Mouse (Mus musculus) kidney, embryonic 14.5 days (tissue): ENCODE results near the gene Olfr1308. TPM values are rescaled to one million over a fixed set of nuclear protein-coding genes. Genes with fewer than 3 reads are reported as not detected.

Experiments used
- ATAC-seq: fragments of 200-750 bp; cut with Nextera tagmentation; 2 replicates; pipeline ENCODE4 v1.8.0; 2017; ENCODE audit warnings: moderate number of reproducible peaks, mild to moderate bottlenecking, moderate TSS enrichment, moderate library complexity; ENCODE audit not compliant: low FRiP score, low TSS enrichment
- H3K27ac ChIP-seq: fragments of 300-500 bp; sonication (generic); 2 replicates; pipeline ENCODE4 v1.5.1; 2014; ENCODE audit warnings: low read depth, mild to moderate bottlenecking, low read length, moderate library complexity, mixed read lengths
- H3K27me3 ChIP-seq: fragments of 300-500 bp; sonication (generic); 2 replicates; pipeline ENCODE4 v1.6.1; 2014; ENCODE audit warnings: mild to moderate bottlenecking, low read length; ENCODE audit not compliant: control insufficient read depth, insufficient read depth
- H3K36me3 ChIP-seq: fragments of 300-500 bp; sonication (generic); 2 replicates; pipeline ENCODE4 v1.6.1; 2014; ENCODE audit warnings: low read length, mixed read lengths; ENCODE audit not compliant: control insufficient read depth, insufficient read depth
- H3K4me1 ChIP-seq: fragments of 300-500 bp; sonication (generic); 2 replicates; pipeline ENCODE4 v1.6.1; 2014; ENCODE audit warnings: low read length, mixed read lengths; ENCODE audit not compliant: control insufficient read depth, insufficient read depth
- H3K4me2 ChIP-seq: fragments of 300-500 bp; sonication (generic); replicated peaks from 2 replicates; pipeline ENCODE4 v1.6.1; 2014; ENCODE audit warnings: low read depth, mild to moderate bottlenecking, low read length
- H3K4me3 ChIP-seq: fragments of 300-500 bp; sonication (generic); 2 replicates; pipeline ENCODE4 v1.5.1; 2014; ENCODE audit warnings: mild to moderate bottlenecking, low read length
- H3K9ac ChIP-seq: fragments of 300-500 bp; sonication (generic); 2 replicates; pipeline ENCODE4 v1.6.1; 2014; ENCODE audit warnings: low read depth, mild to moderate bottlenecking, low read length, moderate library complexity
- H3K9me3 ChIP-seq: fragments of 300-500 bp; sonication (generic); 2 replicates; pipeline ENCODE4 v1.6.1; 2016; ENCODE audit warnings: low read length; ENCODE audit not compliant: control insufficient read depth
- WGBS: fragments of 180-500 bp; shearing (Covaris S2); extraction: QIAGEN DNeasy Blood & Tissue Kit; methylation state at CpG from one replicate; pipeline ENCODE4 v1.1.7; 2014; 5-methylcytosine and 5-hydroxymethylcytosine counted together
- polyA plus RNA-seq: library from polyadenylated mRNA; unstranded; fragments of >200 nt; fragmentation: Nextera tagmentation; extraction: Ambion mirVana; gene quantifications from 2 replicates; pipeline ENCODE4 v1.2.1, GENCODE M21; 2014

Olfr1308 gene
- not detected in 2 replicates for polyA plus RNA-seq

- Histone ChIP-seq H3K27me3 (no peaks in the 10 kb centered on the region), H3K4me1 (no peaks in the 10 kb centered on the region), H3K9ac (no peak within 1 kb of the TSS), H3K9me3 (no peaks in the 10 kb centered on the region), H3K27ac (no peak within 1 kb of the TSS), H3K4me3 (no peak within 1 kb of the TSS), H3K36me3 (no peaks in the 10 kb centered on the region), H3K4me2 (no peak within 1 kb of the TSS)
- WGBS: 67% methylated on average over 1 of the region's 1 CpGs
- ATAC-seq: no peak
Measured at GRCm38 (mm10) chr2:111964844-111965243, at the start of gene Olfr1308. Gene Olfr1308, minus strand, starts transcription at chr2:111964944.

- Histone ChIP-seq H3K9me3 (no peaks in the 10 kb centered on the region), H3K4me2 (no peak within 1 kb of the TSS), H3K27ac (no peak within 1 kb of the TSS), H3K9ac (no peak within 1 kb of the TSS), H3K27me3 (no peaks in the 10 kb centered on the region), H3K4me3 (no peak within 1 kb of the TSS), H3K36me3 (no peaks in the 10 kb centered on the region), H3K4me1 (no peaks in the 10 kb centered on the region)
- no peak for ATAC-seq
Measured at GRCm38 (mm10) chr2:112012608-112013007, 47.9 kb upstream of the Olfr1308 start, which contains the start of gene Olfr1310. Gene Olfr1310, minus strand, starts transcription at chr2:112012708.

GRCm38 (mm10) chr2:111990181-111990580, 25.4 kb upstream of the Olfr1308 start, which contains the start of gene Olfr1309:
Gene Olfr1309, minus strand, starts transcription at chr2:111990281.
- H3K4me1 ChIP-seq: no peaks in the 10 kb centered on the region
- H3K9ac ChIP-seq: no peak within 1 kb of the TSS
- no peaks in the 10 kb centered on the region for H3K9me3 ChIP-seq
- no peaks in the 10 kb centered on the region for H3K36me3 ChIP-seq
- H3K4me3 ChIP-seq: no peak within 1 kb of the TSS
- 64% methylated on average over 1 of the region's 1 CpGs for WGBS
- H3K27me3 ChIP-seq: no peaks in the 10 kb centered on the region
- no peak for ATAC-seq
- H3K4me2 ChIP-seq: no peak within 1 kb of the TSS
- H3K27ac ChIP-seq: no peak within 1 kb of the TSS

GRCm38 (mm10) chr2:111949340-111949739, 15.4 kb downstream of the Olfr1308 start, which contains the start of gene Olfr1307:
Gene Olfr1307, minus strand, starts transcription at chr2:111949440.
- ATAC-seq: no peak
- Histone ChIP-seq H3K27ac (no peak within 1 kb of the TSS), H3K27me3 (no peaks in the 10 kb centered on the region), H3K4me2 (no peak within 1 kb of the TSS), H3K36me3 (no peaks in the 10 kb centered on the region), H3K4me3 (no peak within 1 kb of the TSS), H3K9ac (no peak within 1 kb of the TSS), H3K4me1 (no peaks in the 10 kb centered on the region), H3K9me3 (no peaks in the 10 kb centered on the region)
- WGBS: 85% methylated on average over 1 of the region's 1 CpGs

- no peaks in the 10 kb centered on the region for H3K36me3 ChIP-seq
- H3K9ac ChIP-seq: no peak within 1 kb of the TSS
- H3K4me1 ChIP-seq: no peaks in the 10 kb centered on the region
- H3K9me3 ChIP-seq: no peaks in the 10 kb centered on the region; the same call in 1 of the 2 replicates
- no peaks in the 10 kb centered on the region for H3K27me3 ChIP-seq
- H3K4me2 ChIP-seq: no peak within 1 kb of the TSS
- no peak within 1 kb of the TSS for H3K27ac ChIP-seq
- ATAC-seq: no peak
- 82% methylated on average over 1 of the region's 1 CpGs for WGBS
- no peak within 1 kb of the TSS for H3K4me3 ChIP-seq
Measured at GRCm38 (mm10) chr2:111916171-111916570, 48.6 kb downstream of the Olfr1308 start, which contains the start of gene Olfr1306. Gene Olfr1306, minus strand, starts transcription at chr2:111916271.

Other genes with a start within 250 kb of the Olfr1308 start
- not detected in 2 replicates for gene Olfr1301, start 213.9 kb downstream of the Olfr1308 start, polyA plus RNA-seq
- not detected in 2 replicates for gene Olfr1302, start 187.5 kb downstream of the Olfr1308 start, polyA plus RNA-seq
- gene Olfr1303, start 144.6 kb downstream of the Olfr1308 start, polyA plus RNA-seq: not detected in 2 replicates
- gene Olfr1305, start 87.8 kb downstream of the Olfr1308 start, polyA plus RNA-seq: not detected in 2 replicates
- not detected in 2 replicates for gene Olfr1306, start 48.7 kb downstream of the Olfr1308 start, polyA plus RNA-seq
- not detected in 2 replicates for gene Olfr1307, start 15.5 kb downstream of the Olfr1308 start, polyA plus RNA-seq
- not detected in 2 replicates for gene Olfr1309, start 25.3 kb upstream of the Olfr1308 start, polyA plus RNA-seq
- gene Olfr1310, start 47.8 kb upstream of the Olfr1308 start, polyA plus RNA-seq: not detected in 2 replicates
- gene Olfr1311, start 59.5 kb upstream of the Olfr1308 start, polyA plus RNA-seq: not detected in 2 replicates
- gene Olfr1312, start 85.3 kb upstream of the Olfr1308 start, polyA plus RNA-seq: not detected in 2 replicates
- not detected in 2 replicates for gene Olfr1313, start 112.9 kb upstream of the Olfr1308 start, polyA plus RNA-seq
- not detected in 2 replicates for gene Olfr1314, start 131.8 kb upstream of the Olfr1308 start, polyA plus RNA-seq
- gene Olfr1315-ps1, start 150.5 kb upstream of the Olfr1308 start, polyA plus RNA-seq: not detected in 2 replicates
- not detected in 2 replicates for gene Olfr1316, start 170.0 kb upstream of the Olfr1308 start, polyA plus RNA-seq
- gene Olfr1317, start 175.4 kb upstream of the Olfr1308 start, polyA plus RNA-seq: not detected in 2 replicates
- gene Olfr1318, start 189.3 kb upstream of the Olfr1308 start, polyA plus RNA-seq: 0.09 TPM in 1 of 2 replicates, not detected in the other